Mouse (Mus musculus): Measurements from ENCODE around the gene Tulp3.

The Tulp3 gene

DNA sequence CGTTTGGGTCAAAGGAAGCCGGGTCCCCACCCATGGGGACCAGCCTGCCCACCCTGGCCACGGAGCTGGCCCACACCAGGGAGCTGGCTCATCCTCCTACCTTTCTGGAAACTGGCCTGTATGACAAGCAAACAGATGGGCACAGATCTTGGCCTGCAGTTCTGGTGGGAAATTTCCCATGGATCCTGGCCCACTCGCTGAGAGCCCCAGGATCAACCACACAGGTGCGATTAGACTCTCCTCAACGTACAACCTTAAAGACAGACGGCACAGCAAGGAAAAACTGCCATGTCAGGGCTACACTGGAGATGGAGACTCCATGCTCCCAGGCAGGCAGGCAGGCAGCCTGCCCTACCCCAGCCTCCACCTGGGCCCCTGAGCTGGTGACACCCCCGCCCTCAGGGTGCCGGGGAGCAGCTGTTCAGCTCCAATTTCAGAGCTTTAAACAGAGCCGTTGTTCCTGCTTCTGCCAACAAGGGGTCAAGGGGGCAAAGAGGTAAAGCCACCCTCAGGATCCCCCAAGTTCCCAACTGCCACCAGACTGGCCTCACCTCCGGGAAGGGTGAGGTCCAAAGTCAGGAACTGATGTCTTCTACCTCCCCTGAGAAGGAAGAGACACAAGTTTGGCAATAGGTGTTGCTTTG, 58.8 kb downstream of the Tulp3 start:
- in situ Hi-C loops (cut with MboI): no loop called here

DNA sequence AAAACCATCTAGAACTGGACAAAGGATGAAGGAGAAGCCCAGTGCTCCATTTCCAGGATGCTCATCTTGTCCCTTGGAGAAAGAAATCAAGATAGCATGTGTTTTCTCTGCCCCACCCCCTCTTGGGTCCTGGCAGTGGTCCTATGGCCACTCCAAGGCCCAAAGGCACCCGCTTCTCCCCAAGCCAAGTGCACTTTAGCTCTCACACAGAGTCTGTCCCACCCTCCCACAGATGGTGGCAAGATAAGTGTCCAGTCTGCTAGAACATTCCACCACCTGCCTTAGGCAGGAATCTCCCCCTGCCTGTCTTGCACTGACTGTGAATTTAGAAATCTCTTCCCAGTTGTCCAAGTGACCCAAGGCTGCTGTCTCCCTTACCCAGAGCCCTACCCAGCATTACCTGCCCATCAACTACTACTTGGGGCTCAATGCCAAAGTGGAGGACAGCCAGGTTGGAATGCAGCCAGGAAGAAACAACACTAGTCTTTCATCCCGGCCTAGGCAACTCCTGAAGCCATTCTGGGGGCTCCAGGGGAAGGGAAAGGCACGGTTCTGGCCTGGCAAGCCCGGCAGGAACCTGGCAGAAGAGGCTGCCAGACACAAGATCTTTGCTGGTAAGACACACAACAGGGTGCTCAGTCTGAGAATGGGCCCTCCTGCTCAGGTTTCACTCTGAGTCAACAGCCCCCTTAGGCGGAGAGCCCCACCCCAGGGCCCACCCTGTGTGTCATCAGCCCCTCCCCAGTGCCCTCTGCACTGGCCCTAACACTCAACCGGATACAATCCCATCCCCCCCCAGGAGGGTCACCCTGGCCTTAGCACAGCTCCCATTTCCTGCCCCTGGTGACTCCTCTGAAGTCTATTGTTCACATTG, 59.5 kb downstream of the Tulp3 start:
- in situ Hi-C loops (cut with MboI): no loop called here

DNA sequence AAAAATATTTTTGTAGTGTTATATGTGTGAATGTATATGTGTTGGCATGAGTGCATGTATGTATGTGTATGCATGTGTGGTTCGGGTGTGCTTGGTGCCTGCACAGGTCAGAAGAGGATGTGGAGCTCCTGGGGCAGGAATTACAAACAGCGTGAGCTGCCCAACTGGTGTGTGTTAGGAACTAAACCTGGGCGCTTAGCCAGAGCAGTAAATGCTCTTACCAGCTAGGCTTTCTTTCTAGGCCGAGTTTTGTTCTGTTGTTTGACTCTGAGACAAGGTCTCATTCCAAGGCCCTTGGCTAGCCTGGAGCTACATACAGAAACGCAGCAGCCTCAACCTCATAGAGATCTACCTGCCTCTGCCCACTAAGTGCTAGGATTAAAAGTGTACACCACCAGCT, 64.4 kb downstream of the Tulp3 start:
- in situ Hi-C loops (cut with MboI): no loop called here

DNA sequence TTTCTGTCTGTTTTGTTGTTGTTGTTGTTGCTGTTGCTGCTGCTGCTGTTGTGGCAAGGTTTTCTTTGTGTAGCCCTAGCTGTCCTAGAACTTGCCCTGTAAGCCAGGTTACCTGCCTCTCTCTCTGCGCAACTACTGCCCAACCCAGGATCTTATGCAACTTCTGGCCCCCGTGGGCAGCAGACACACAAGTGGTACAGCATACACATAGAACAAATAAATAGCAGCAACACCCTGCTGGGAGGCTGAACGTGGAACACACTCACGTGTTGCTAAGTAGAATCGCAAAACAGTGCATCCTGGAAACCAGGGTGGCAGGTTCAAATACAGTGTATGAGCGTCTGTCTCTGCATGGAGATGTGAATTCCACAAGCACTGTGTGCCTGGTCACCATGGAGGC, 67.0 kb downstream of the Tulp3 start:
- in situ Hi-C loops (cut with MboI): no loop called here

DNA sequence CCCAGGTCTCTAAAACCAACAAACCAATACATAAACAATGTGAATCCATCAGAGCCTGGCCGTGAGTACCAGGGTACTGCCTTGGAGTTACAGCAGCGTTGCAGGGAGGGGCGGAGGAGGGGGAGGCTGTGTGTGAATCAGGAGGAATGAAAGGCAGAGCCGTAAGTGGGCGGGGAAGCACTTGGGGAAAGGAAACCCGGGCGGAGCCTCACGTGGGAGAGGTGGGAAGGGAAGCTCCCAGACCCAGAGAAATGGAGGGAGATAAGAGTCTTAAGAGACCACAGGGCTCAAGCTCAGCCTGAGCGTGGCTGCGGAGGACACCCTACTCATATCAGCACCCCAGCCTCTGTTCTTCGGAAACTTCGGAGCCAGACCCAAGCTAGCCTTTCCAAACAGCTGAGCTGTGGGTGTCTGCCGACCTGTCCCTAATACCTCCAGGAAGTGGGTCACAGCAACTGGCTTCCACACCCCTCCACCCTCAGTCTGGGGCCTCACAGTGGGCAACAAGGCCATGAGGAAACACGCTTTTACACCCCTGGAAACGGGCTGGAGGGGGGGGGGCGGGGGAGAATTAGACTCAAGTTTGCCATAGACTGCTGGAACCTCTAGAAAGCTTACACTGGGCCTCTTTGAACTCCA, 69.7 kb downstream of the Tulp3 start:
- in situ Hi-C loops (cut with MboI): no loop called here

DNA sequence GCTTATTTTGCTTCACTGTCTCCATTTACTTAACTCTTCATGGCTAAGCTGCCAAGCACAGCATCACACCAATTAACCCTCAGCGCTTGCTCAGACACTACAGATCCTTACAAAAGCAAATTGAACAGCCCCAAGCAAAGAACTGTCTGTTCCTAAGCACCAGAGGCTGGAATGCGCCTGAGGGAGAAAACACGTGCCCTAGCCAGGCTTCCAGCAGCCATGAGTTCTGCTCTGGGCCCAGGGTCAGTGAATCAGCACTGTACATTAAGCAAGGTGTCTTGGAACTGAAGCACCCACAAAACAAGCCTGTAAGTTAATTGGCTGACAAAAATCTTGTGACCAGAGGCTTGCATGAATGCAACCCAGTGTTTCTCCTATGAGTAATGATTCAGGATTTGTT, 73.5 kb downstream of the Tulp3 start:
- in situ Hi-C loops (cut with MboI): no loop called here

DNA sequence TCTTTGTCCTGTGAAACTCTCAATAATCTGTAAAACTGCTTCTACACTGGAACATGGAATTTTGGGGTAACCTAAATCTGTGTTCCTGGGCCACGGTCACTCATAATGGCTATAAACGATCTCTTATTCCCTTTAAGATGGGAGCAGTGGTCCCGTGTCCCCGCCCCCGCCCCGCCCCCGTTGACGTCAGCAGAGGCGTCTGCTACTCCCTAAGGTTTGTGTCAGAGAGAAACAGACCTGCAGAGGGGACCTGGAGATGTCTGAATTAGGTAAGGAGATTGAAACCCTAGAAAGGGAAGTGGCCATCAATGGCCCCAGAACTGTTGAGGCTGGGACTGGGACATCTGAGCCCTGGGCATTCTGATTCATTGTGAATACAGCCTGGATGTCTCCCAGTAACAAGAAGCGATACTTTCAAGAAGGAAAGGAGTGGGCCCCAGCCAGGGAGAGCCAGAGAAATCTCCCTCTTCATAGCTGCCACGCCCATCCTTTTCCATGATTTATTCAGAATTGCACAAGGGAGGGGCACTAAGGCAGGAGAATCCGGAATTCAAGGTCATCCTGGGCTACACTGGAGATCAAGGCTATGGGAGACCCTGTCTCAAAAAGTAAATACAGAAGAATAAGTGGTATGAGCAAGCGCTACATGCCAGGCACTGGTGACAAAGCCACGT, 75.0 kb downstream of the Tulp3 start:
- in situ Hi-C loops (cut with MboI): no loop called here

DNA sequence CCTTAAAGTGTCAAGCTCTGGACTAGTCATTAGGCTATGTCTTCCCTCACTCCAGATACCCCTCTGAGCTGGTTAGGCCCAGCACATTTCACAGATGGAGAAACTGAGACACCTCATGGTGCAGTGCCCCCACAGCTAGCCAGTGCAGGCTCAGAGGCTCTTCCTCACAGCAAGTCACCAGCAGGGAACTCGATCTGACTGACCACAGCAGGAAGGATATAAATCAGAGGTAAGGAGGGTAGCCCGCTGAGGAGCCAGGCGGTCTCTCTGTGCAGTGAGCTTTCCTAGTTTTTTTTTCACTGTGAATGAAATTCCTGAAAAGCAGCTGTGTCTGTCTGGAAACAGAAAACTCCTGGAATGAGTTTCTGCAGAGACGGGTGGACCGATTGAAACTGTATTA, 76.0 kb downstream of the Tulp3 start:
- in situ Hi-C loops (cut with MboI): no loop called here

DNA sequence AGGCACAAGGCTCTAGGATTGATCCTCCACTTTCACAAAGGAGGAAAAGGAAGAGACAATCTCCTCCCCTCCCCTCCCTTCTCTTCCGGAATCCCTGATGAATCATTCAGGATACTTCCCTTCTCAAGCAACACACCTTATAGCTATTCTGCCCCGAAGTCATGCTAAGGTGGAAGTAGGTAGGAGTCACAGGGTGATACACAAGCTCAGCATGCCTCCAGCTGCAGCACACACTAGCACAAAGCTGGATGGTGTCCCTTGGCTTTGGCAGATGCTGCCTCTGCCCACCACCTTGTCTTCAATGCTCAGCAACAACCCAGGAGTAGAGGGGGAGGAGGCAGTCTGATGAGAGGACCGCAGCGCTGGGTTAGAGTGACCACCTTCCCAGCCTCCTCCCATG, 76.6 kb downstream of the Tulp3 start:
- in situ Hi-C loops (cut with MboI): no loop called here

DNA sequence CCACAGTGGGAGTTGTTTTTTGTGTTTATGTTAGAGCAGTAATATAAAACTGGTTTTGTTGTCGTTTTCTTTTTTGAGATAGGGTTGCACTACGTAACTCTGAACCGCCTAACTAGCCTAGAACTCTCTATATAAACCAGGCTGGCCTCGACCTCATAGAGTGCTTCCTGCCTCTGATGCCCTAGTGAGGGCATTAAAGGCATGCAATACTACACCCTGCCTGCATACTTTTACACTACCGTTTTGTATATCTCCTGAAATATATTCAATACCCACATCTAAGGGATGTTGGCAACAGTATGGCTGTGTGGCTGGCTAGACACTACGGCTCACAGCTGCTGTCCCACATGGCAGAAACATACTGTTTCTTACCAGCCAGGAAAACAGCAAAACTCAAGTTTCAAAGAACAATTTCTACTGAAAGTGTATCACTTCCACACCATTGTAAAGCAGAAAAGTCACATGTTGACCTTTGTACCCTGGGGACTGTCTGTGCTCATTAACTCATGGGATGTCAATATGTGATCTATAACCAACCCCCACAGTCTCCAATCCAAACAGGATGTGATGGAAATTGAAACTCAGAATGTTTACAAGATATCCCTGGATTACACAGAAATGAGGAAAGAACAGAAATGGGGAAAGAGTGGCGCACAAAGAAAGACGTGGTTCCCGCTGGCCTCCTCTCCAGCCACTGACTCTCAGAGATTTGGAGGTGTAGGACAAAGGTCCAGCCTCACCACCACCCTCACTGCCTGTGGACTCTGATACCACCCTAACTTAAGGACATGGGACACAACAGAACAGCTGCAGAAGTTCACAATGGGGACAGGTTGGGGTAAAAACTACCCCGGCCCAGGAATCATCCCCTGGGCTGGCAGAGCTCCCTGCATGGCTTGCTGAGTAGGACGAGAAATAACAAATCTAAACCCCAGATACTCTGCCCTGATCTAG, 78.2 kb downstream of the Tulp3 start:
- in situ Hi-C loops (cut with MboI): no loop called here

DNA sequence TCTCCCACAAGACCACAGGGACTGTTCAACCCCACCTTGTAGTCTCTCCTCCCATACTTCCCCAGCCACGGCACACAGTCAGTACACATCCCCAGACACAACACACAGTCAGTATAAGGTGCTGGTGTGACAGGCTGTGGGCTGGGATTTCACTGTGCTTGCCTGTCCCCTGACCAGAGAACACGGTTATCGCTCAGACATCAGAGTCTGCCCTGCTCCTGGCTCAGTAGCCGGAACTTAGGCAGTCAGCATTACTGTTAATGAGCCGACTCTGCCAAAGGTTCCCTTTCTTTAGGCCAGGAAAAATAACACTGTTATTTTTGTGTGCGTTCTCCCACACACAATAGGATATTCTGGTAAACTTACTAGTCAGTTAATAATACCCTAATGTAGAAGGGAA, 79.3 kb downstream of the Tulp3 start:
- in situ Hi-C loops (cut with MboI): no loop called here

DNA sequence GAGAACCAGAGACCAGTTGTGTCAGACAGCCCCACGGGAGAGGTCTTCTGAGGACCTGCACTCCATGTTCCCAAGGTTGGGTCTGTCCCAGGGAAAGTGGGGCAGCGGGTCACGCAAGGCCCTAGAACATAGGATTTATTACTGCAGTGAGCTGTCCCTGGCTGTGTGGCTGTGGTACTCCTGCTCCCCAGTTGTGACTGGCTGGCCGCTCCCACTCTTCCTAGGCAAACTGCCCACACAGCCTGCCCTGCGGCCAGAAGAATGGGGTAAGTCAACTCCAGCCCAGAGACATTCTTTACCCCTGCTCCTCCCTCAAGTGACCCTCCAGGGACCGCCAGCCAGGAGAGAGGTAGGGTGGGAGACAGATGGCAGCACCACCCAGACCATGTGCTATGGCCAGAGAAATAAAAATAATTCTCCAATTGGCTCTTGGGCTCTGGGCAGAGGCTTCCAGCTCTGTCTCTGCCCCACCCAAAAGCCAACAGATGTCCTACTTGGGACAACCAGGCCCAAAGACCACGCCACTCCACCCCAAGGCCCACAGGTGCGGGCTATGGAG, 80.1 kb downstream of the Tulp3 start:
- in situ Hi-C loops (cut with MboI): no loop called here

DNA sequence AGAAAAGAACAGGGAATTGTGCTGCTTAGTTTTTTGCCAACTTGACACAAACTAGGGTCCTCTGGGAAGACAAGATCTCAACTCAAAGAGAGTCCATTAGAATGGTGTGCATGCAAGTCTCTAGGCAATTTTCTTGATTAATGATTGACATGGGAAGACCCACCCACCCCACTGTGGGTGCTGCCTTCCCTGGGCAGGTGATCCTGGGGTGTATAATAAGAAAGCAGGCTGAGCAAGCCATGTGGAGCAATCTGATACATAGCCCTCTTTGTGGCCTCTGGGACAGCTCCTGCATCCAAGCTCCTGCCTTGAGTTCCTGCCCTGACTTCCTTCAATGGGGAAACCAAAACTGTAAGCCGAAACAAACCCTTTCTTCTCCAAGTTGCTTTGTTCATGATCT, 82.1 kb downstream of the Tulp3 start:
- in situ Hi-C loops (cut with MboI): no loop called here

DNA sequence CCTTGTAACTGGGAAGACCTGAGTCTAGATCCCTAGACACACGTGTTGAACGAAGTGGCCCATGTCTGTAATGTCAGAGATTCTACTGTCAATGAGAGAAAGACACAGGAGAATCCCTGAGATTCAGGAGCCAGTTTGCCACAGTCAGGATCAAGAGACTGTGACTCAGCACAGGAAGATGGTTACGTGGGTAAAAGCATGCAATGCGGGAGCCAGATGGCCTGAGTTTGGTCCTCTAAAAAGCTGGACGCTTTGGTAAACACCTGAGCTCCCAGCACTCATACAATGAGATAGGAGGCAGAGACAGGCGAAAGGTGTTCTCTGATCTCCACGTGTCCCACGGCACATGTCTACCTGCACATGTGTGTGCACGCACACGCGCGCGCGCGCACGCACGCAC, 82.9 kb downstream of the Tulp3 start:
- in situ Hi-C loops (cut with MboI): no loop called here

Measured in mature B cell (primary cell).